Comparison of ENCODE assay signal across 16 mouse cellular contexts in genomic region chr2:74745540-74746297, GRCm38 (mm10). TPM values are rescaled to one million over a fixed set of nuclear protein-coding genes. Genes with fewer than 3 reads are reported as not detected.
DNase-seq lines count a peak whose midpoint lies in the region; ATAC-seq lines count a peak whose summit lies in the region.
"Had no signal": no experiment of that assay in that cellular context is flagged by ENCODE, and none has a peak within 500 bp of the region (broad histone marks: within the 10 kb centered on the region; RNA-seq: fewer than 3 reads in every experiment).

No protein-coding gene starts in this region.

- H3K4me3 ChIP-seq in forebrain, embryonic 10.5 days: no peak overlapping the region
- H3K4me3 ChIP-seq in forebrain, embryonic 12.5 days (replicated peaks): no peak overlapping the region
- no peak overlapping the region for H3K4me3 ChIP-seq in midbrain, embryonic 10.5 days
- no peak overlapping the region for H3K4me3 ChIP-seq in midbrain, embryonic 15.5 days
- peak overlapping the region; percentile 27 for H3K4me3 ChIP-seq in intestine, embryonic 15.5 days (replicated peaks)
- H3K4me3 ChIP-seq in stomach, embryonic 16.5 days (replicated peaks; ENCODE audit: low read length): peak overlapping the region; percentile 9; the same call in 1 of the 2 replicates
- H3K4me3 ChIP-seq: midbrain, embryonic 13.5 days had no signal

- H3K9me3 ChIP-seq in forebrain, embryonic 10.5 days: no peaks in the 10 kb centered on the region
- H3K9me3 ChIP-seq in forebrain, embryonic 12.5 days: no peaks in the 10 kb centered on the region
- H3K9me3 ChIP-seq in midbrain, embryonic 10.5 days (replicated peaks): no peaks in the 10 kb centered on the region
- no peaks in the 10 kb centered on the region for H3K9me3 ChIP-seq in midbrain, embryonic 15.5 days
- no peaks in the 10 kb centered on the region for H3K9me3 ChIP-seq in intestine, embryonic 15.5 days
- H3K9me3 ChIP-seq in stomach, embryonic 16.5 days (replicated peaks; ENCODE audit: control insufficient read depth, low read length): no peaks in the 10 kb centered on the region
- H3K9me3 ChIP-seq: midbrain, embryonic 13.5 days had no signal

- H3K27ac ChIP-seq in forebrain, embryonic 10.5 days: no peak overlapping the region
- H3K27ac ChIP-seq in forebrain, embryonic 12.5 days: no peak overlapping the region
- H3K27ac ChIP-seq in midbrain, embryonic 10.5 days (replicated peaks): no peak overlapping the region
- H3K27ac ChIP-seq in midbrain, embryonic 15.5 days: no peak overlapping the region
- peak overlapping the region; percentile 22; the same call in 1 of the 2 replicates for H3K27ac ChIP-seq in intestine, embryonic 15.5 days
- no peak overlapping the region for H3K27ac ChIP-seq in stomach, embryonic 16.5 days (ENCODE audit: low read length)
- H3K27ac ChIP-seq: midbrain, embryonic 13.5 days had no signal

- ATAC-seq in forebrain, embryonic 12.5 days (ENCODE audit: low FRiP score): no peak
- no peak for ATAC-seq in midbrain, embryonic 15.5 days (replicated peaks)
- no peak; the same call in 1 of the 2 replicates for ATAC-seq in intestine, embryonic 15.5 days
- no peak for ATAC-seq in stomach, embryonic 16.5 days (ENCODE audit: insufficient read depth, low FRiP score)
- ATAC-seq: midbrain, embryonic 13.5 days had no signal

- H3K9ac ChIP-seq in forebrain, embryonic 12.5 days: no peak overlapping the region
- no peak overlapping the region for H3K9ac ChIP-seq in midbrain, embryonic 15.5 days
- 0 out of 2 replicates have a peak overlapping the region, but pooled peaks have one; percentile 26 for H3K9ac ChIP-seq in intestine, embryonic 15.5 days
- no peak overlapping the region for H3K9ac ChIP-seq in stomach, embryonic 16.5 days (ENCODE audit: low read length)
- H3K9ac ChIP-seq: lung, embryonic 14.5 days; midbrain, embryonic 13.5 days had no signal

- peak; percentile 29 for DNase-seq in forebrain, embryonic 10.5 days (ENCODE audit: extremely low spot score, low spot score)
- peak; percentile 21 for DNase-seq in midbrain, embryonic 10.5 days (ENCODE audit: low spot score)
- DNase-seq in lung, postnatal 14 days: no peak
- DNase-seq in spleen, postnatal 4 days (ENCODE audit: low spot score in 2 of 2): no peak
- DNase-seq: cerebellum, adult 2 months; heart, adult 18-20 months; kidney, adult 9 months; left cerebral cortex, postnatal 4 days; lung, embryonic 14.5 days had no signal

- WGBS in forebrain, embryonic 10.5 days: 5% methylated on average over 6 of the region's 6 CpGs
- WGBS in forebrain, embryonic 12.5 days: 3% methylated on average over 6 of the region's 6 CpGs
- 0% methylated on average over 6 of the region's 6 CpGs for WGBS in midbrain, embryonic 10.5 days
- under 1% methylated on average over 6 of the region's 6 CpGs for WGBS in midbrain, embryonic 15.5 days
- 25% methylated on average over 6 of the region's 6 CpGs for WGBS in intestine, embryonic 15.5 days
- 13% methylated on average over 6 of the region's 6 CpGs for WGBS in stomach, embryonic 16.5 days

- peaks cover 100% of the 10 kb centered on the region for H3K27me3 ChIP-seq in forebrain, embryonic 10.5 days (ENCODE audit: poor library complexity, severe bottlenecking)
- peaks cover 95% of the 10 kb centered on the region for H3K27me3 ChIP-seq in forebrain, embryonic 12.5 days
- H3K27me3 ChIP-seq in midbrain, embryonic 10.5 days (ENCODE audit: low read depth, poor library complexity, severe bottlenecking): peaks cover 100% of the 10 kb centered on the region
- H3K27me3 ChIP-seq in midbrain, embryonic 15.5 days (replicated peaks): peaks cover 92% of the 10 kb centered on the region
- H3K27me3 ChIP-seq in intestine, embryonic 15.5 days (replicated peaks): peaks cover 81% of the 10 kb centered on the region
- H3K27me3 ChIP-seq in stomach, embryonic 16.5 days (ENCODE audit: control insufficient read depth, insufficient read depth, low read length): peaks cover 90% of the 10 kb centered on the region

- H3K4me1 ChIP-seq in forebrain, embryonic 10.5 days: peaks cover 24% of the 10 kb centered on the region
- peaks cover 15% of the 10 kb centered on the region for H3K4me1 ChIP-seq in forebrain, embryonic 12.5 days
- H3K4me1 ChIP-seq in midbrain, embryonic 10.5 days: peaks cover 21% of the 10 kb centered on the region
- peaks cover 9% of the 10 kb centered on the region for H3K4me1 ChIP-seq in midbrain, embryonic 15.5 days
- peaks cover 14% of the 10 kb centered on the region for H3K4me1 ChIP-seq in intestine, embryonic 15.5 days (replicated peaks)
- 0 out of 2 replicates have a peak, but pooled peaks cover 3% of the 10 kb centered on the region for H3K4me1 ChIP-seq in stomach, embryonic 16.5 days (ENCODE audit: control insufficient read depth, insufficient read depth, low read length)

- no peak overlapping the region for H3K4me2 ChIP-seq in forebrain, embryonic 12.5 days
- no peak overlapping the region for H3K4me2 ChIP-seq in midbrain, embryonic 15.5 days
- peak overlapping the region; percentile 49 for H3K4me2 ChIP-seq in intestine, embryonic 15.5 days (replicated peaks)
- H3K4me2 ChIP-seq in stomach, embryonic 16.5 days (ENCODE audit: low read depth, low read length): no peak overlapping the region
- H3K4me2 ChIP-seq: midbrain, embryonic 13.5 days had no signal

- no peaks in the 10 kb centered on the region for H3K36me3 ChIP-seq in forebrain, embryonic 10.5 days (replicated peaks)
- no peaks in the 10 kb centered on the region for H3K36me3 ChIP-seq in forebrain, embryonic 12.5 days (replicated peaks)
- no peaks in the 10 kb centered on the region for H3K36me3 ChIP-seq in midbrain, embryonic 10.5 days
- no peaks in the 10 kb centered on the region for H3K36me3 ChIP-seq in midbrain, embryonic 15.5 days (replicated peaks)
- H3K36me3 ChIP-seq in intestine, embryonic 15.5 days: no peaks in the 10 kb centered on the region
- H3K36me3 ChIP-seq in stomach, embryonic 16.5 days (ENCODE audit: control insufficient read depth, insufficient read depth, low read length): no peaks in the 10 kb centered on the region
- H3K36me3 ChIP-seq: midbrain, embryonic 13.5 days had no signal

RNA-seq across cellular contexts. Expression of gene Hoxd1, which starts 17.1 kb away (rescaled TPM):
- polyA plus RNA-seq in forebrain, embryonic 10.5 days (2016; fragmentation: Nextera tagmentation; extraction: Ambion mirVana): not detected in 2 replicates
- polyA plus RNA-seq in forebrain, embryonic 12.5 days (2016; fragmentation: Nextera tagmentation; extraction: Ambion mirVana): 0.31 and 0.52 TPM in 2 replicates
- not detected in 2 replicates for polyA plus RNA-seq in midbrain, embryonic 10.5 days (2016; fragmentation: Nextera tagmentation; extraction: Ambion mirVana)
- polyA plus RNA-seq in midbrain, embryonic 15.5 days (2015; fragmentation: Nextera tagmentation; extraction: Ambion mirVana): not detected in 2 replicates
- polyA plus RNA-seq in intestine, embryonic 15.5 days (2015; fragmentation: Nextera tagmentation; extraction: Ambion mirVana): 0.09 and 0.10 TPM in 2 replicates
- polyA plus RNA-seq in stomach, embryonic 16.5 days (2015; fragmentation: Nextera tagmentation; extraction: Ambion mirVana): not detected in 2 replicates
- polyA plus RNA-seq: small intestine, adult 2 months had no signal

RNA-seq across cellular contexts. Expression of gene Gm28230, which starts 19.2 kb away (rescaled TPM):
- not detected in 2 replicates for polyA plus RNA-seq in forebrain, embryonic 10.5 days (2016; fragmentation: Nextera tagmentation; extraction: Ambion mirVana)
- polyA plus RNA-seq in forebrain, embryonic 12.5 days (2016; fragmentation: Nextera tagmentation; extraction: Ambion mirVana): not detected in 2 replicates
- not detected in 2 replicates for polyA plus RNA-seq in midbrain, embryonic 10.5 days (2016; fragmentation: Nextera tagmentation; extraction: Ambion mirVana)
- polyA plus RNA-seq in midbrain, embryonic 15.5 days (2015; fragmentation: Nextera tagmentation; extraction: Ambion mirVana): not detected in 2 replicates
- polyA plus RNA-seq in intestine, embryonic 15.5 days (2015; fragmentation: Nextera tagmentation; extraction: Ambion mirVana): 0.55 and 0.73 TPM in 2 replicates
- 0.10 and 0.13 TPM in 2 replicates for polyA plus RNA-seq in stomach, embryonic 16.5 days (2015; fragmentation: Nextera tagmentation; extraction: Ambion mirVana)
- polyA plus RNA-seq: frontal cortex, adult 2 months; lung, embryonic 14.5 days; midbrain, embryonic 13.5 days had no signal

RNA-seq across cellular contexts. Expression of gene Hoxd4, which starts 34.0 kb away (rescaled TPM):
- not detected in 2 replicates for polyA plus RNA-seq in forebrain, embryonic 10.5 days (2016; fragmentation: Nextera tagmentation; extraction: Ambion mirVana)
- polyA plus RNA-seq in forebrain, embryonic 12.5 days (2016; fragmentation: Nextera tagmentation; extraction: Ambion mirVana): not detected in 2 replicates
- not detected in 2 replicates for polyA plus RNA-seq in midbrain, embryonic 10.5 days (2016; fragmentation: Nextera tagmentation; extraction: Ambion mirVana)
- not detected in 2 replicates for polyA plus RNA-seq in midbrain, embryonic 15.5 days (2015; fragmentation: Nextera tagmentation; extraction: Ambion mirVana)
- 1.2 and 1.6 TPM in 2 replicates for polyA plus RNA-seq in intestine, embryonic 15.5 days (2015; fragmentation: Nextera tagmentation; extraction: Ambion mirVana)
- 0.29 and 0.39 TPM in 2 replicates for polyA plus RNA-seq in stomach, embryonic 16.5 days (2015; fragmentation: Nextera tagmentation; extraction: Ambion mirVana)
- polyA plus RNA-seq: frontal cortex, adult 2 months; lung, embryonic 14.5 days; midbrain, embryonic 13.5 days had no signal

RNA-seq across cellular contexts. Expression of gene Hoxd3, which starts 34.0 kb away (rescaled TPM):
- 0.10 TPM in 1 of 2 replicates, not detected in the other for polyA plus RNA-seq in forebrain, embryonic 10.5 days (2016; fragmentation: Nextera tagmentation; extraction: Ambion mirVana)
- polyA plus RNA-seq in forebrain, embryonic 12.5 days (2016; fragmentation: Nextera tagmentation; extraction: Ambion mirVana): not detected in 2 replicates
- polyA plus RNA-seq in midbrain, embryonic 10.5 days (2016; fragmentation: Nextera tagmentation; extraction: Ambion mirVana): 0.06 TPM in 1 of 2 replicates, not detected in the other
- polyA plus RNA-seq in midbrain, embryonic 15.5 days (2015; fragmentation: Nextera tagmentation; extraction: Ambion mirVana): 0.09 and 0.21 TPM in 2 replicates
- polyA plus RNA-seq in intestine, embryonic 15.5 days (2015; fragmentation: Nextera tagmentation; extraction: Ambion mirVana): 18.8 and 19.2 TPM in 2 replicates
- polyA plus RNA-seq in stomach, embryonic 16.5 days (2015; fragmentation: Nextera tagmentation; extraction: Ambion mirVana): 7.4 and 9.2 TPM in 2 replicates
- polyA plus RNA-seq: frontal cortex, adult 2 months; lung, embryonic 14.5 days had no signal

RNA-seq across cellular contexts. Expression of gene Hoxd8, which starts 41.3 kb away (rescaled TPM):
- polyA plus RNA-seq in forebrain, embryonic 10.5 days (2016; fragmentation: Nextera tagmentation; extraction: Ambion mirVana): not detected in 2 replicates
- polyA plus RNA-seq in forebrain, embryonic 12.5 days (2016; fragmentation: Nextera tagmentation; extraction: Ambion mirVana): 0.08 TPM in 1 of 2 replicates, not detected in the other
- not detected in 2 replicates for polyA plus RNA-seq in midbrain, embryonic 10.5 days (2016; fragmentation: Nextera tagmentation; extraction: Ambion mirVana)
- 0.08 and 0.10 TPM in 2 replicates for polyA plus RNA-seq in midbrain, embryonic 15.5 days (2015; fragmentation: Nextera tagmentation; extraction: Ambion mirVana)
- 4.2 and 5.1 TPM in 2 replicates for polyA plus RNA-seq in intestine, embryonic 15.5 days (2015; fragmentation: Nextera tagmentation; extraction: Ambion mirVana)
- polyA plus RNA-seq in stomach, embryonic 16.5 days (2015; fragmentation: Nextera tagmentation; extraction: Ambion mirVana): 1.7 and 2.8 TPM in 2 replicates
- polyA plus RNA-seq: cerebellum, adult 2 months; midbrain, embryonic 13.5 days had no signal

Comparison
In these comparisons a context has a peak if more than half of its experiments do, and no peak if none do; other contexts are left out.
1. DNase-seq: peak in forebrain, embryonic 10.5 days (single experiment) and midbrain, embryonic 10.5 days (single experiment); none in lung, postnatal 14 days (single experiment) and spleen, postnatal 4 days (0 of 2).
2. H3K4me3 ChIP-seq: peak in intestine, embryonic 15.5 days (single experiment) and stomach, embryonic 16.5 days (single experiment); none in forebrain, embryonic 10.5 days (single experiment), forebrain, embryonic 12.5 days (single experiment), midbrain, embryonic 10.5 days (single experiment) and midbrain, embryonic 15.5 days (single experiment).